Mouse (Mus musculus) left cerebral cortex, adult 18-20 months (tissue): ENCODE results near the gene Tbc1d22b. TPM values are rescaled to one million over a fixed set of nuclear protein-coding genes. Genes with fewer than 3 reads are reported as not detected.

Source experiments
- DNase-seq, 2 experiments: peaks; one replicate each; pipeline ENCODE4 v3.0.0; 2021 to 2022; ENCODE audit warnings: low spot score in 2 of 2, mixed read lengths in 1 of 2
- total RNA-seq, 2 experiments: library from RNA; stranded (reverse); gene quantifications; 2 replicates each; pipeline ENCODE4 v1.2.3; 2021

Gene Tbc1d22b
- total RNA-seq, 2 experiments from 2014 or later: 36.4 to 38.5 TPM

DNA sequence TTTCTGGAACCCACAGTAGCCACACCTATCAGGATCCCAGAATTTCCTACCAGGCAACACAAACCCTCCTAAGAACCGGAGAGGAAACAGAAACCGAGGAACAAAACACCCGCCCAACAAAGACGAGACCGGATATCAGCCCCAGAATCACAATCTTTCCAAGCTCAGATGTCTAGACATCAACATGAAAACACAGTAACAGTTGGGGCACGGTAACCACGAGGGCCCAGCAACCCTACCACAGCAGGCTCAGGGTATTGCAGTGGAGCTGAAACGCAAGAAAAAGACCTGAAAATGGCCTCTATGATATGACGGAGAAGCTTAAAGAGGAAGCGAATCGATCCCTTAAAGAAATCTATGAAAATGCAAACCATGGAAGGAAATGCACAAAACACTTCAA is 15.7 kb upstream of the Tbc1d22b start:
- DNase-seq: no peak

DNA sequence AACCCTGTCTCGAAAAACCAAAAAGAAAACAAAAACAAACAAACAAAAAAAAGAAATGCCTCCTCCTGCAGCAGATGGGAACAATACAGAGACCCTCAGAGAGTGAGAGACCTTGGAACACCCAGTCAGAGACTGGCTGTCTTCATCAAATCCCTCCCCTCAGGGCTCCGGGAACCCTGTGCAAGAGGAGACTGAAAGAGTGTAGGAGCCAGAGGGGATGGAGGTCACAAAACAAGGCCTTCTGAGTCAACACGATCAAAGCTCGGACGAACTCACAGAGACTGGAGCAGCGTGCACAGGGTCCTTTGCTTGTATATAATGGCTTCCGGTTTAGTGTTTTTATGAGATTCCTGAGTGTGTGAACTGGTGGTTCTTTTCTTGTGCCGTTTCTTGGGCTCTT is 9.2 kb upstream of the Tbc1d22b start:
- no peak for DNase-seq

GRCm38 (mm10) chr17:29541419-29541818 is 8.2 kb upstream of the Tbc1d22b start:
- no peak for DNase-seq

DNA sequence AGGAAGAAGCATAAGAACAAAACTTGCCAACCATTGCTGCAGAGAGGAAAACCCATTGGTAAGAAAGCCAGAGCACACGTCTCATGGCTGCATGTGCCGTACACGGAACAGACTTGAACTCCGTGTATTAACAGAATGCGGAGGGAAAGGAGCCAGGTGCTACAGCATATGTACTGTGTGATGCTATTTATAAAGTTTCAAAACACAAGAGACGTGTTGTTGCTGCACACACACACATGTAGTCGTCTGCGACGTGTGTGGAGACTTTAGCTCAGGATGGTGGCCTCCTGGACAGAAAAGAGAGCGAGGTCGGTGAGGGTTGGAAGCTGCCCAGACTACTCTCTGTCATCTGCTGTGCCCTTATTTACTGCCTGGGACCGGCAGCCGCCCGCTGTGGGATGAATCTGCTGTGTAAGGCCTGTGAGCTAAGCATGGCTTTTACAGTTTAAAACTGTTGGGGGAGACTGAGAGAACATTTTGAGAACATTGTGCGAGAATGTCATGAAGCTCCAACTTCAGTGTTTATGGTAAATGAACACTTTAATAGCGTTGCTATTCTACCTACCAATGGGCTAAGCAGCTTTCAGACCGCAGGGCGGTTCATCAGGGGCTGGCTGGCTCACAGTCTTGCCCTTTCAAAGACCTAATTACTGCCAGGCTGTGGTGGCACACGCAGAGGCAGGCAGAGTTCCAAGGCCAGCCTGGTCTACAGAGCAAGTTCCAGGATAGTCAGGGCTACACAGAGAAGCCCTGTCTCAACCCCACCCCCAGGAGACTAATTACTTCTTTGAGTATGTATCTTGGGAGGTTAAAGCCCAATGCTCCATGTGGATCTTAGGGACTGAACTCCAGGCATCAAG is 6.5 kb upstream of the Tbc1d22b start:
- DNase-seq: no peak

- DNase-seq: no peak
These were observed 5.5 kb upstream of the Tbc1d22b start for GRCm38 (mm10) chr17:29544064-29544463.

- DNase-seq: no peak
These were observed 4.3 kb upstream of the Tbc1d22b start for GRCm38 (mm10) chr17:29545241-29545640.

DNA sequence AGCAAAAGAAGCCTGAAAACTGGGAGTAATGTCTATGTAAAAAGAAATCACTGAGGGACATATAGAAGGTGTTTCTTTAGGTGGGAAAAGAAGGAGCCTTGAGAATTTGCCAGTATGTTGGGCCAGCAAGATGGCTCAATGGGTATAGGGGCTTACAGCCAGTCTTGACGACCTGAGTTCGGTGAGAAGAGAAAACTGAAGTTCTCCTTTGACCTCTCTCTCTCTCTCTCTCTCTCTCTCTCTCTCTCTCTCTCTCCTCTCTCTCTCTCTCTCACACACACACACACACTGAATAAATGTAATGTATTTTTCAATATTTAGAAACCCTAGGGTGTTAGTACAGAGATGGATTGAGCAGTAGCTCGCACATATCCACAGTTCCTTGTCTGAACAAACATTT is 1.1 kb upstream of the Tbc1d22b start:
- no peak for DNase-seq

- DNase-seq: no peak
These were observed 591 bp upstream of the Tbc1d22b start for GRCm38 (mm10) chr17:29548994-29549393.

GRCm38 (mm10) chr17:29551019-29551418 is 1.4 kb downstream of the Tbc1d22b start:
- no peak for DNase-seq

DNA sequence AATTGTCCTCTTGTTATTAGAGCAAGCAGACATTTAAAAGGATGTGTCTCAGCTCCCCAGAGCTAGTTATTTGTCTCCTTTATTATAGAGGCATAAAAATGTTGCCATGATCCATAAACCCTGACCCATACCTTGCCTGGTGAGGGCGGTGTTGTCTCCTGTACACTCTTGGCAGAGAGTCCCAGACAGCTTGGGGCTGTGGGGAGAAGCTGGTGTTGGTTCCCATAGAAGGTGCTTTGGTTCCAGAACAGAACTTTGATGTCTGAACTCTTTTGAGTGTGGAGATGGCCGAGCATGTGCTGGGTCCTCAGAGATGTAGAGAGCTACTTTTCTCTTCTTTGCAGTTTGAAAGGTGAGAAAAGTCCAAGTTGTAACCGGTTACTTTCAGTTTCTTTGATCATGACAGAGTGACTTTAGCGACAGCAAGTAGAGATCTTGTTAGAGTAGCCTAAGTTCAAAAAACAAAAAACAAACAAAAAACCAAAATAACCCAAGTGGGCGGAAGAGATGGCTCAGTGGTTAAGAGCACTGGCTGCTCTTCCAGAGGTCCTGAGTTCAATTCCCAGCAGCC is 2.7 kb downstream of the Tbc1d22b start, which contains the start of gene Tmem217:
Gene Tmem217, minus strand, starts transcription at position 224 of the 571 bp plus-strand sequence.
- DNase-seq: no peak

- no peak for DNase-seq
These were observed 4.6 kb downstream of the Tbc1d22b start for GRCm38 (mm10) chr17:29554176-29554575.

- no peak for DNase-seq
These were observed 6.9 kb downstream of the Tbc1d22b start for GRCm38 (mm10) chr17:29556456-29556855.

DNA sequence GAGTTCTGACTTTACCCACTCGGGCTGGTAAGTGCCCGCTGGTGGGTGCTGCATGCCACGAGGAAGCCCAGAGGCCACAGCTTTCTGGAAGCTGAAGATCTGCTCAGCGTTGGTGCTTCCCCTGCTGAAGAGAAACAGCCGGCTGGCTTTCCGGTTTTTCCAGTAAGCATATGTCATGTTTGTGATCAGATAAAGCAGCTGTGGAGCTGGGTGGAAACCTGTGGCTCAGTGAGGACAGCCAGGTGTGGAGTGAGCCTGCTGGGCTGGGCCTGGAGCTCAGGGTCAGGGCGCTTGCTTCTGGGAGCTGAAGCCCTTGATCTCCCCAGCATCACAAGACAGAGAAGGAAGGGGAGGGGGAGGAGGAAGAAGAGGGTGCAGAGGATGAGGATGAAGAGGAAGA is 7.3 kb downstream of the Tbc1d22b start:
- DNase-seq: no peak

DNA sequence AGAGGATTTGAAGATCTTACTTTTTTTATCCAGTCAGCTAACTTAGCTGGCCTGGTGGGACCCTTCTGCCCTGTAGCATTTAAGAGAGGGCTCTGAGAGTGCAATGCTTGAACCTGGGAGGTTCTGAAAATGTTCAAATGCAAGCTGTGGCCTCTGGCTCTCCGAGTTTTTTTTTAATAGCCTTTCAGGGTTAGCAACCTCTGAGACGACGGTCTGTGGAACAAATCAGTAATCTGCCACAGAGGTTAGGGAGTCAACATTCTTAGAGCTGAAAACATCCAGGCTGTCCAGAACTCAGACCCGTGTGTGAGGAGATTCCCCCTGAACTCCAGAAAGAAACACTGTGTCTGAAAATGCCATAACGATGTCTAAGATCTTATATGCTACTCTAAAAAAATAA is 8.9 kb downstream of the Tbc1d22b start:
- no peak for DNase-seq

DNA sequence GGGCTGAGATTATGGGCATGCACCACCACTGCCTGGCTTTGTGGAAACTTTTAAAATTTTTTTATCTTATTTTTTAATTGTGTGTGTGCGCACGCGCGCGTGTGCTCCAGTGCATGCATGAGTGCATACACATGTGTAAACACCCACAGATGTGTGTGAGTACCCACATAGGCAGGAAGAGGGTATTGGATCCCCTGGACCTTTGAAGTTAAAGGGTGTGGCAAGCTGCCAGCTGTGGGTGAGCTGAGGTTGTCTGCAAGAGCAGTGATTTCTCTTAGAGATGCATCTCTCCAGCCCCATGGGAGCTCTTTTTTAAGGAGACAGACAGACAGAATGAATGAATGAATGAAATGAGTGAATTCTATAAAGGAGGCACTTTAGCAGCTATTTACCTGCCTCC is 15.9 kb downstream of the Tbc1d22b start:
- no peak for DNase-seq

GRCm38 (mm10) chr17:29568435-29568834 is 18.9 kb downstream of the Tbc1d22b start:
- no peak for DNase-seq

DNA sequence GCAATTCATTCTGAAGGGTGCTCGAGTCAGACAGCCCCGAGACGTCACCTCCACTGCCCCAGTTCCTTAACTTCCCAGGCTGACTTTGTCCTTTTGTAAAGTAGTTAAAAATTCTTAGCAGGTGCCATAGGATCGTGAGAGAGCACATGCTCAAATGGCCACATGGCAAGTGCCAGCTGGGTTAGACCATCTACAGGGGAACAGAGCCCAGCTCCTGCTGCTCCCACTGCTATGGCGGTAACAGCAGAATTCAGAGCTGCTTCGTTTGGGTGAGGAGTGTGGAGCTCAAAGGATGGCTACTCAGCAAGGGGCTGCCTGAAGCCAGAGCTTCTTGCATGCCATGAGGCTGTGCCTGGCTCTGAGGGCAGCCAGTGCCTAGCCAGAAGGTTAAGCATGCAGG is 20.2 kb downstream of the Tbc1d22b start:
- DNase-seq: no peak

GRCm38 (mm10) chr17:29579579-29580126 is 30.1 kb downstream of the Tbc1d22b start:
- DNase-seq: no peak

DNA sequence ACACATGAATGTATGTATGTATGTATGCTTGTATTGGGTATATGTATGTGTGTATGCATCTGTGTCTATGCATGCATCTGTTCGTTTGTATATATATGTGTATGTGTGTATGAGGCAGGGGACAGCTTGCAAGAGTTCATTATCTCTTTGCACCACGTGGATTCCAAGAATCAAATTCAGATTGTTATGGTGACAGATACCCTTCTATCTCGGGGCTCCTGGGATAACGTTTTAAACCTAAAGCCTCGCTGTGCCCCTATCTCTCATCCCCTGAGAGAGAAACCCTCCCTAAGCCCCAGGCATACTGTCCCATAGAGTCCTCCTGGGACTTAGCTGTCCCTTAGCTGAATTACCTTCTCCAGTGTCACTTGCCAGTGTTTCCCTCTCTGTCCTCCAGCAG is 34.0 kb downstream of the Tbc1d22b start:
- no peak for DNase-seq

- DNase-seq: no peak
These were observed 34.7 kb downstream of the Tbc1d22b start for GRCm38 (mm10) chr17:29584306-29584705.

DNA sequence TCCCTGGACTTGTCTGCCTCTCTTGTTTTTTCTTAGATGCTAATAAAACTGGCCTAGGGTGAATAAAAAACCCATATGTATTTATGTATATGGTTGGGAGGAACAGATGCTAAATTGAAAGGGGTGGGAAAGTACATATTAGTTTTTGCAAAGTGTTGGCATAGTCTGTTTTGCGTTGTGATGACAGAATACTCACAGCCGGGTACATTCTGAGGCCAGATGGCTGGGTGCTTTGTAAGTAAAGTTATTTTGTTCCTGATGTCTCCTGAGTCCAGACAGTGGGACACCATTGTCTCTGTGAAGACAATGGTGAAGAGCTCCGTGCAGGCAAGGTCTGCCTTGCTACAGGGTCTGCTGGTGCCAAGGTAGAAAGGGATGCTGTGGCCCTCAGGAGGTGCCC is 35.2 kb downstream of the Tbc1d22b start:
- no peak for DNase-seq

- no peak for DNase-seq
These were observed 35.9 kb downstream of the Tbc1d22b start for GRCm38 (mm10) chr17:29585446-29585845.
